Comparison of ENCODE assay signal across 14 mouse cellular contexts in genomic region chr14:120242711-120243110, GRCm38 (mm10).
"Had no signal": no experiment of that assay in that cellular context is flagged by ENCODE, and none has a peak within 500 bp of the region (broad histone marks: within the 10 kb centered on the region; RNA-seq: fewer than 3 reads in every experiment).

No protein-coding gene starts in this region.

- H3K9me3 ChIP-seq: limb, embryonic 13.5 days; neural tube, embryonic 15.5 days had no signal

- H3K36me3 ChIP-seq: limb, embryonic 13.5 days; neural tube, embryonic 15.5 days had no signal

- DNase-seq: kidney, adult 11 months; kidney, postnatal 4 days; left cerebral cortex, postnatal 4 days; lung, adult 2 months; midbrain, embryonic 14.5 days; right cerebral cortex, postnatal 4 days; spleen, adult 18-20 months; thymus, postnatal 36 days had no signal

- H3K4me2 ChIP-seq: limb, embryonic 13.5 days; neural tube, embryonic 15.5 days had no signal

- H3K4me1 ChIP-seq: limb, embryonic 13.5 days; neural tube, embryonic 15.5 days had no signal

- H3K27me3 ChIP-seq: limb, embryonic 13.5 days; neural tube, embryonic 15.5 days had no signal

- H3K27ac ChIP-seq: kidney, postnatal 0 days; layer of hippocampus, adult 2 months; limb, embryonic 13.5 days; liver, embryonic 14.5 days; neural tube, embryonic 15.5 days had no signal

- H3K9ac ChIP-seq: limb, embryonic 13.5 days; liver, embryonic 14.5 days; neural tube, embryonic 15.5 days had no signal

- H3K4me3 ChIP-seq: layer of hippocampus, adult 2 months; limb, embryonic 13.5 days; myocyte; neural tube, embryonic 15.5 days had no signal
